Mouse (Mus musculus): ENCODE results near the gene Agrp.

Gene Agrp

DNA sequence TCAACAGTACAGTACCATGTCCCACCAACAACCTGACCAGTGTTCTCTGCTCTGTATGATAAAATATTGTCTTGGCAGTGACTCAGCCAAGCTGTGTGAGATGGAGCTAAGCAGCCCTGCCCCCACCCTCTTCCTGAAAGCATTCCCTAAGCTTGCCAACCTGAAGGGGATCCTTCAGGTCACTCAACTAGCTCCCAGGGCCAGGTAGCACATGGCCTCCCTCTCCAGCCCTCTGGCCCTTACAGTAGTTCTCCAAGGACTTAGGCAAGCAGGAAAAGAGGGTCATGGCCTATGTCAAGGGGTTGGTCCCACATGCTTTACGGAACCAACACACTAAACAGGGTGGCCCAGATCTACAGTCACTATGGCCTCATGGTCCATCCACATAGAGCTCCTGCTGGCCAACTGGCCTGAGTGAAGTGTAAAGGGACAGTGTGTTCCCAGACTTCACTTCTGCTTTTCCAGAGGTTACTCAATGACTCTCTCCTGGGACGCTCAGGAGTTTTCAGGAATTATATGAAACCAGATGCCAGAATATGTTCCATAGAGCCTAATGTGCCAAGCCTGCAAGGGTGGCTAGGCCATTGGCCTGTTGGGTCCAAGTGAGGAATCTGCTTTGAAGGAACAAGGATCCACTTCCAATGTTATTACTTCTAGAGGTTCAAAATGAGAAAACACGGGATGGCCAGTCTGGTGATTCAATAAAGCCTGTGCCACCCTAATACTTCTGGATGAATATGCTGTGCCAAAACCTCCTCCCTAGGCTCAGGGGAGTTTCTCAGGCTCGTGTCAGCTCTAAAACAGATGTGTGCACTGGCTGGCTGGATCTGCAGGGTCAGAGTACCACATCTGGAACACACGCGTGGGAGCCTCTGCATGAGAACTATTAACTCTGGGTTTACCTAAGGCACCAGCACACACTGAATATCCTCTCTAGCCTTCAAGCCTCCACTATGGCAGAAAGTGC lies 90.5 kb downstream of the Agrp start:
- DNase-seq: peak; percentile 59 to 66

DNA sequence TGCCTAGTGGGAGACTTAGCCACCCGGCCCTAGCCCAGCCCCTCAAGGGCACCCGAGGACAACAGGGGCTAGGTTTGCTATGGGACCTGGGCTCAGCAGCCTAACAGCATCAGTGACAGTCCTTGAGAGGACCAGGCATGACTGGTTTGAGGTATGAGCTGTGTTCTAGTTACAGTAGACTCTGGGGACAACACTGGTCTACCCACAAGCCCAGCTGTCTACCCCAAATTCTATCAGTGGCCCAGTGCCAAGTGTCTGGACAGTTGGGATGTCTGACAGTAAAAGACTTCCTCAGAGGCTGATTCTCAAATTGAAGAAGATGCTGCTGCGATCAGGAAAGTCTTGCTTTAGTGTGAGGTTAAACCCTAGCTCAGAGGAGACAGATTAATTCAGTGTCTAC lies 91.9 kb downstream of the Agrp start:
- DNase-seq: peak; percentile 67 to 68

- DNase-seq: peak; percentile 65 to 70
These were observed 92.5 kb downstream of the Agrp start for GRCm38 (mm10) chr8:105544544-105545205.

DNA sequence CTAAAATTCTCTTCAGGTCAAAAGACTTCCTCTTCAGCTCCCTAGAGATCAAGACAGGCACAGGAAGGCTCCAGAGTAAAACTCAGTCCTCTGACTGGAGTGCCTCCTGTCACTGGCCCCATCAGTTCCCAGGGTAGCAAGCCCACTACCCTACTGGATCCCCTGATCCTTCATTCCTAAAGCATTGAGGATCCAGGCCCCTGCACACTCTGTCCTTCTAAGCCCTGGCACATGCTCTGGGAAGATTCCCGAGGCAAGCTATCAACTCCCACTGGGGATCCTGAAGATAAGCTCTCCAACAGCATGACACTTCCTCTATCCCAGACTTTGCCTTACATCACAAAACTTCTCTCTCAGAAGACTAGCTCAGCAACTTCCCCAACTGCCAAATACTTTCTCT lies 93.5 kb downstream of the Agrp start:
- DNase-seq: no peak

DNA sequence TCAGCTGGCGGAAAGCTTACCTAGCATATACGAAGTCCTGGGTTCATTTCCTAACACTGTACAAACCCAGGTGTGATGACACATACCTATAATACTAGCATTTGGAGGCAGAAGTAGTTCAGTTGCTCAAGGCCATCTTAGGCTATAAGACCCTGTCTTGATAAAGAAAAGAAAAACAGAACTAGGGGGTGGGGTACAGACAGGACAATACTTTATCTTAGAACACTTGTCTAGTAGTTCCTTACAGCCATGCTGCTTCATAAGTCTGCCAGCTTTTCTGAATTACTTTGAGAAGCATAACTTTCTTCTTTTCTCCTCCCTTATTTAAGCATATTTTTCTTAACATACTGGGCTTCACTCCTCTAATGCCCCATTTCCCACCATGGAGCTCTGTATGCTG lies 94.4 kb downstream of the Agrp start:
- DNase-seq: no peak

DNA sequence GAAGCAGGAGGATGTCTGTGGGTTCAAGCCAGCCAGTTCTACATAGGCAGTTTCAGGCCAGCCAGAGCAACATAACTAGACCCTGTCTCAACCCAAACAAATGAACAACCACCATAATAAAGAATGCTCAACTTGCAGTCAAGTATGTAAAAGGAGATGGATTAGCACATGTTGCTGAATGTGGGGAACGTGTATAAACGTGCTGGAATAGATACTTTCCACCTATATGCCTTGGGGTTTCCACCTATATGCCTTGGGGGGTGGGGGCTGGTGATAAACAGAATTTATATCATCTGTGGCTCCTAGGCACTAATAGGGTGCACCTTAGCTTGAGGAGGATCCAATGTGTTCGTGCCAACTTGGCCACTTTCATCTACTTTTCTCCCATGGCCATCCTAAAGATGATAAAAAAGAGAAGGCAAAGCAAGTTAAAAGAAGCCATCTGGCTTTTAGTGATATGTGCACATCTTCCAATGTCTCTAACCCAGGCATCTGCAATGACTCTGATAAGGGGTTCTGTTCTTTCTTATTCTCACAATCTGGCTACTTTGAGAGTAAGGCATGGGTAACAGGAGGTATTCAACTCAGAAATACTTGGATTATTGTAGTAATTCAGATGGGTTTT lies 95.0 kb downstream of the Agrp start:
- no peak for DNase-seq

DNA sequence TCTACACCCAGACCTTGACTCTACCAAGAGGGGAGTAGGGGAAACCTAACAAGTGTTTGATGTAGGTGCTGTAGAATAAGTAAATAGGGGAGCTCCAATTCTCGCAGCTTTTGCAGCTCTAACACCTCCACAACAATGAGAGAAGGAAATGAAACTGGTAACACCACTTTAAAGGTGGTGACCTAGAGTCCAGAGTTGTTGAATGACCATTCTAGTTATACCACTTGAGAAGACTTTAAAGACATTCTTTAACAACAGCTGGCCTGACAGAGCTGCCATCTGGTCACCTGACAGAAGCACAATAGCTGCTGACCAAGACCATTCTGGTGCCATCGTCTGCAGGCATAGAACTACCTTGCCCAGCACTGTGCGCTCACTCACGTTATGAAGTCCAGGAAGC lies 98.3 kb downstream of the Agrp start:
- DNase-seq: no peak

GRCm38 (mm10) chr8:105537011-105537677 lies 100.0 kb downstream of the Agrp start:
- DNase-seq: peak; percentile 81 to 91

DNA sequence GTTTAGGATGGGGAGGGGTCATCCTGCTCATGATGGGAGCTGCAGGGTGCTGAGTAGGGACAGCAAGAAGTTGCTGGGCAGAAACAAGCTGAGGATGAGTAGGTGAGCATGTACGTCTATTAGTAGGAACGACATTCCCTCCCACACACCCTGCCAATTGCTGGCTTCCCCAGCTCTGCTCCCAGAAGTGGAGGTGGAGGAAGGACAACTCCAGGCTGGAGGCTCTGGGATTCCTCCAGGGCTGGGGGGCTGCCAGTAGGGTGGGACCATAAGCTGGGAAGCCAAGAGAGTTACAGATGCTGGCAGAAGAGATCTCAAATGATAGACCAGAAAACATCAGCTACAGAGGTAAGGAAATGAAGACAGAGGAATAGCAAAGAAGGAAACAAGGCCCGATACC lies 100.6 kb downstream of the Agrp start:
- peak in 1 of 2 experiments; percentile 58 for DNase-seq

DNA sequence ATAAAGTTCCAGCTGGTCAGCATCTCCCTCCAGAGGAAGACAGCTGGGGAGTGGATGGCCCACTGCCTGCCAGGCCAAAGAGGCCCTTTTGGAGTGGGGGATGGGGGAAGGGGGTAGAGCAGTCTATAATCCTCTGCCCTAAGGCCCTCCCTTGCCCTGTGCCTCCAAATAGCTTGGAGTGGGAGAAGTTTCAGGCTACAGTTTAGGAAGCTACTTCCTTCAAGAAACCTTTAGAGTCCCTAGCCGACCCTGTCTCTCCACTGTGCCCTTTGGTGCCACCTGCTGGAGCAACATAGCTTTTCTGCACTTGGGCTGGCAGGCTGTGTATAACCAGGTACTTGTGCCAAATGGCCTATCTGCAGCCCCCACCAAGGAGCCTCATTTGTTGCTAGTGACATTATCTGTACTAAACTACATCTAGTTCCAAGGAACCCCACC lies 103.3 kb downstream of the Agrp start:
- DNase-seq: peak; percentile 94 to 95

GRCm38 (mm10) chr8:105533439-105533838 lies 103.8 kb downstream of the Agrp start:
- DNase-seq: peak; percentile 40 to 47

GRCm38 (mm10) chr8:105531774-105532173 lies 105.4 kb downstream of the Agrp start:
- peak; percentile 72 to 73 for DNase-seq

- no peak for DNase-seq
These were observed 107.9 kb downstream of the Agrp start for GRCm38 (mm10) chr8:105529271-105529670.

GRCm38 (mm10) chr8:105528206-105528605 lies 109.0 kb downstream of the Agrp start:
- DNase-seq: no peak

DNA sequence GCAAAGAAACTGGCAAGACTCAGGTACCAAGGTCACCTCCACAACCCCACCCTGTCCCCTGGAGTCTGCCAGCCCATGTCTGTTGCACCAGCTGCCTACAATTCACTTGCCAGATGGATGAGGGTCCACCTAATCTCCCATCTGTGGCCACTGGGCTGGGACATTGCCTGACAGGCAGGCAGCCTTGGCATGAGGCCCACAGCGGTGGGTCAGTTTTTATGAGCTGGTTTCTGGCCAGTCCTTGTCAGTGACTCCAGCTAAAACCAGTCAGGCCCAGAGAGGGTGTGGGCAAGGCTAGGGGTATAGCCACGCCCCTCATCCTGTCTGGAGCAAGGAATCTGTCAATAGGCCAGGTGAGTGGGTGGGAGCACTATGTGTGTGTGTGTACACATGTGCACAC lies 110.1 kb downstream of the Agrp start:
- DNase-seq: peak; percentile 93 to 94

- DNase-seq: no peak
These were observed 114.3 kb downstream of the Agrp start for GRCm38 (mm10) chr8:105522890-105523289.

- DNase-seq: peak; percentile 52 to 54
These were observed 115.0 kb downstream of the Agrp start for GRCm38 (mm10) chr8:105521995-105522769.

GRCm38 (mm10) chr8:105521061-105521460 lies 116.1 kb downstream of the Agrp start:
- DNase-seq: peak; percentile 47 to 60

GRCm38 (mm10) chr8:105520521-105520920 lies 116.7 kb downstream of the Agrp start:
- DNase-seq: no peak

DNA sequence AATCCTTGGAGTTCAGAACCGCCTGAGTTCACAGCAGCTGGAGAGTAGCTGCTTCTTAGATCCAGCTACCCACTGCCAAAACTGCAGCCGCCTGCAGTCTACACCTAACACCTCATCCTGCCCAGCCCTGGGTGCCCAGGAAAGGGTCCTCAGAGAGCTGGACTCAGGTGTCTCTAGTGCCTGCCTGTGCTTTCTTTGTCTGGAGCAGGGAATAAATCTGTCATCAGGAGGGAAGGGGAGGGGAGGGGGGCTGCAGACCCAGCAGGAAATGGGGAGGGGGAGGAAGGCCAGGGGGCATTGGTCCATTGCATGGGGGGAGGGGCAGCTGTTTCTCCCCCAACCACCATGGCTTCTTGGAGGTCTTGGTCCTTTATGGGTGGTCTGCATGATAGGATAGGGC lies 117.6 kb downstream of the Agrp start:
- DNase-seq: peak in 1 of 2 experiments; percentile 36

- DNase-seq: peak; percentile 73 to 80
These were observed 118.5 kb downstream of the Agrp start, which contains the start of gene Hsd11b2 for GRCm38 (mm10) chr8:105518436-105519313. Gene Hsd11b2 (plus strand): TSS chr8:105518755.
